Mouse (Mus musculus) liver, postnatal 0 days (tissue): Measurements from ENCODE around the gene Ano10. TPM values are rescaled to one million over a fixed set of nuclear protein-coding genes. Genes with fewer than 3 reads are reported as not detected.

Source experiments
- ATAC-seq: fragments of 200-750 bp; cut with Nextera tagmentation; 2 replicates; pipeline ENCODE4 v1.8.0; 2017; ENCODE audit warnings: mild to moderate bottlenecking, moderate library complexity
- DNase-seq: peaks from one replicate; pipeline ENCODE4 v3.0.0-alpha.2; 2016
- H3K27ac ChIP-seq: fragments of 300-500 bp; sonication (generic); 2 replicates; pipeline ENCODE4 v1.5.1; 2014; ENCODE audit warnings: antibody characterized with exemption, moderate library complexity, mild to moderate bottlenecking, low read depth
- H3K27me3 ChIP-seq: fragments of 300-500 bp; sonication (generic); 2 replicates; pipeline ENCODE4 v1.6.1; 2014; ENCODE audit warnings: low read length, control low read depth, mixed read lengths; ENCODE audit not compliant: insufficient read depth
- H3K36me3 ChIP-seq: fragments of 300-500 bp; sonication (generic); replicated peaks from 2 replicates; pipeline ENCODE4 v1.6.1; 2014; ENCODE audit warnings: mild to moderate bottlenecking, control low read depth, low read length, moderate library complexity, mixed read lengths; ENCODE audit not compliant: insufficient read depth
- H3K4me1 ChIP-seq: fragments of 300-500 bp; sonication (generic); 2 replicates; pipeline ENCODE4 v1.6.1; 2014; ENCODE audit warnings: antibody characterized with exemption, mild to moderate bottlenecking, control low read depth; ENCODE audit not compliant: insufficient read depth
- H3K4me2 ChIP-seq: fragments of 300-500 bp; sonication (generic); 2 replicates; pipeline ENCODE4 v1.6.1; 2014; ENCODE audit warnings: low read depth, mild to moderate bottlenecking, low read length, moderate library complexity, mixed read lengths
- H3K4me3 ChIP-seq: fragments of 300-500 bp; sonication (generic); 2 replicates; pipeline ENCODE4 v1.5.1; 2014; ENCODE audit warnings: low read depth, low read length
- H3K9ac ChIP-seq: fragments of 300-500 bp; sonication (generic); replicated peaks from 2 replicates; pipeline ENCODE4 v1.6.1; 2014; ENCODE audit warnings: mild to moderate bottlenecking, moderate library complexity
- H3K9me3 ChIP-seq: fragments of 300-500 bp; sonication (generic); 2 replicates; pipeline ENCODE4 v1.6.1; 2016; ENCODE audit warnings: mild to moderate bottlenecking, control low read depth, low read length, mixed read lengths
- CTCF ChIP-seq: sonication (generic); IDR thresholded peaks from 2 replicates; pipeline ENCODE4 v1.5.1; 2016; ENCODE audit warnings: antibody characterized with exemption, low read depth
- EP300 ChIP-seq: IDR thresholded peaks from 2 replicates; pipeline ENCODE4 v1.6.1; 2016; ENCODE audit warnings: antibody characterized with exemption, low read depth, mild to moderate bottlenecking
- WGBS: fragments of 180-500 bp; shearing (Covaris S2); extraction: QIAGEN DNeasy Blood & Tissue Kit; methylation state at CpG from one replicate; pipeline ENCODE4 v1.1.7; 2014; ENCODE audit not compliant: insufficient replicate concordance; 5-methylcytosine and 5-hydroxymethylcytosine counted together
- polyA plus RNA-seq: library from polyadenylated mRNA; unstranded; fragments of >200 nt; fragmentation: Nextera tagmentation; extraction: Ambion mirVana; gene quantifications from 2 replicates; pipeline ENCODE4 v1.2.1, GENCODE M21; 2015

The Ano10 gene
- polyA plus RNA-seq, 1 experiment from 2014 or later, result 13.7 TPM

GRCm38 (mm10) chr9:122156389-122157078 lies 137.7 kb downstream of the Ano10 start:
- H3K36me3 ChIP-seq, result peaks cover 41% of the 10 kb centered on the region
- H3K4me1 ChIP-seq, result peaks cover 10% of the 10 kb centered on the region; the same call in 1 of the 2 replicates
- no peak overlapping the region for H3K4me3 ChIP-seq
- no peaks in the 10 kb centered on the region for H3K9me3 ChIP-seq
- H3K27ac ChIP-seq, result no peak overlapping the region
- 66% methylated on average over 5 of the region's 5 CpGs for WGBS
- no peak for ATAC-seq
- no peak for DNase-seq
- H3K9ac ChIP-seq, result no peak overlapping the region
- no peak overlapping the region for H3K4me2 ChIP-seq
- H3K27me3 ChIP-seq, result no peaks in the 10 kb centered on the region
- TF ChIP-seq CTCF, result peak; percentile 56
- TF ChIP-seq EP300, result no peak

- Histone ChIP-seq H3K4me1 (peaks cover 14% of the 10 kb centered on the region; the same call in 1 of the 2 replicates), H3K4me3 (no peak overlapping the region), H3K36me3 (peaks cover 32% of the 10 kb centered on the region), H3K27me3 (no peaks in the 10 kb centered on the region), H3K27ac (no peak overlapping the region), H3K4me2 (no peak overlapping the region), H3K9ac (no peak overlapping the region), H3K9me3 (no peaks in the 10 kb centered on the region)
- no peak for DNase-seq
- TF ChIP-seq CTCF (no peak), EP300 (no peak)
- ATAC-seq, result no peak
- WGBS, result 91% methylated on average over 1 of the region's 1 CpGs
Measured at GRCm38 (mm10) chr9:122155193-122155592, 139.0 kb downstream of the Ano10 start.

GRCm38 (mm10) chr9:122153436-122153835 lies 140.8 kb downstream of the Ano10 start:
- 75% methylated on average over 3 of the region's 3 CpGs for WGBS
- Histone ChIP-seq H3K9ac (no peak overlapping the region), H3K27ac (no peak overlapping the region), H3K36me3 (peaks cover 23% of the 10 kb centered on the region), H3K4me2 (no peak overlapping the region), H3K4me3 (no peak overlapping the region), H3K4me1 (peaks cover 25% of the 10 kb centered on the region), H3K9me3 (no peaks in the 10 kb centered on the region), H3K27me3 (no peaks in the 10 kb centered on the region)
- TF ChIP-seq EP300, result no peak
- ATAC-seq (no peak), DNase-seq (no peak)

GRCm38 (mm10) chr9:122152501-122152900 lies 141.7 kb downstream of the Ano10 start:
- no peak for ATAC-seq
- H3K4me1 ChIP-seq, result peaks cover 25% of the 10 kb centered on the region
- TF ChIP-seq EP300, result no peak
- no peak for TF ChIP-seq CTCF
- DNase-seq, result no peak
- H3K4me3 ChIP-seq, result no peak overlapping the region
- H3K4me2 ChIP-seq, result no peak overlapping the region
- H3K36me3 ChIP-seq, result peaks cover 20% of the 10 kb centered on the region
- H3K27me3 ChIP-seq, result no peaks in the 10 kb centered on the region
- WGBS, result 71% methylated on average over 1 of the region's 1 CpGs
- H3K9ac ChIP-seq, result no peak overlapping the region
- H3K27ac ChIP-seq, result no peak overlapping the region
- H3K9me3 ChIP-seq, result no peaks in the 10 kb centered on the region

- 73% methylated on average over 4 of the region's 4 CpGs for WGBS
- H3K4me1 ChIP-seq, result peaks cover 25% of the 10 kb centered on the region
- no peaks in the 10 kb centered on the region for H3K9me3 ChIP-seq
- H3K27ac ChIP-seq, result no peak overlapping the region
- TF ChIP-seq CTCF (no peak), EP300 (no peak)
- no peak for ATAC-seq
- no peaks in the 10 kb centered on the region for H3K27me3 ChIP-seq
- no peak overlapping the region for H3K4me3 ChIP-seq
- H3K9ac ChIP-seq, result no peak overlapping the region
- H3K4me2 ChIP-seq, result no peak overlapping the region
- DNase-seq, result no peak
- H3K36me3 ChIP-seq, result peaks cover 16% of the 10 kb centered on the region
Measured at GRCm38 (mm10) chr9:122152063-122152462, 142.2 kb downstream of the Ano10 start.

GRCm38 (mm10) chr9:122149997-122150826 lies 144.0 kb downstream of the Ano10 start:
- no peak overlapping the region for H3K4me2 ChIP-seq
- no peak overlapping the region for H3K4me3 ChIP-seq
- WGBS, result 55% methylated on average over 9 of the region's 9 CpGs
- no peak overlapping the region for H3K27ac ChIP-seq
- H3K36me3 ChIP-seq, result peaks cover 12% of the 10 kb centered on the region
- peaks cover 36% of the 10 kb centered on the region for H3K4me1 ChIP-seq
- ATAC-seq (no peak), DNase-seq (no peak)
- H3K27me3 ChIP-seq, result no peaks in the 10 kb centered on the region
- no peak for TF ChIP-seq CTCF
- TF ChIP-seq EP300, result no peak
- no peaks in the 10 kb centered on the region for H3K9me3 ChIP-seq
- no peak overlapping the region for H3K9ac ChIP-seq
